Mouse (Mus musculus) kidney, postnatal 4 days (tissue): ENCODE measurements around the gene Rnf24.

ENCODE experiments used
- DNase-seq, 2 experiments: peaks; one replicate each; pipeline ENCODE4 v3.0.0; 2021; ENCODE audit warnings: mixed read lengths in 2 of 2

Rnf24 gene

GRCm38 (mm10) chr2:131352747-131353563 lies at the start of gene Rnf24:
Gene Rnf24 (minus strand): TSS chr2:131352892.
- peak; percentile 99 for DNase-seq

GRCm38 (mm10) chr2:131401794-131402495 lies 49.3 kb upstream of the Rnf24 start:
- DNase-seq, result peak; percentile 29 to 42

GRCm38 (mm10) chr2:131400846-131401245 lies 48.2 kb upstream of the Rnf24 start:
- no peak for DNase-seq

GRCm38 (mm10) chr2:131397323-131397848 lies 44.7 kb upstream of the Rnf24 start:
- no peak for DNase-seq

- no peak for DNase-seq
These were observed 33.8 kb upstream of the Rnf24 start for GRCm38 (mm10) chr2:131386350-131386962.

GRCm38 (mm10) chr2:131385176-131385575 lies 32.5 kb upstream of the Rnf24 start:
- DNase-seq, result no peak

GRCm38 (mm10) chr2:131379541-131379940 lies 26.8 kb upstream of the Rnf24 start:
- DNase-seq, result no peak

- DNase-seq, result no peak
These were observed 26.2 kb upstream of the Rnf24 start for GRCm38 (mm10) chr2:131378872-131379271.

GRCm38 (mm10) chr2:131377055-131377454 lies 24.4 kb upstream of the Rnf24 start:
- DNase-seq, result no peak

- DNase-seq, result no peak
These were observed 21.0 kb upstream of the Rnf24 start for GRCm38 (mm10) chr2:131373656-131374055.

- DNase-seq, result no peak
These were observed 19.7 kb upstream of the Rnf24 start for GRCm38 (mm10) chr2:131372276-131372877.

GRCm38 (mm10) chr2:131371811-131372210 lies 19.1 kb upstream of the Rnf24 start:
- no peak for DNase-seq

- DNase-seq, result no peak
These were observed 18.1 kb upstream of the Rnf24 start for GRCm38 (mm10) chr2:131370828-131371227.

GRCm38 (mm10) chr2:131364689-131365088 lies 12.0 kb upstream of the Rnf24 start:
- DNase-seq, result no peak

GRCm38 (mm10) chr2:131358481-131358880 lies 5.8 kb upstream of the Rnf24 start:
- DNase-seq, result no peak

- DNase-seq, result no peak
These were observed 1.4 kb upstream of the Rnf24 start for GRCm38 (mm10) chr2:131354049-131354448.

GRCm38 (mm10) chr2:131353564-131353915 lies 848 bp upstream of the Rnf24 start:
- no peak for DNase-seq

GRCm38 (mm10) chr2:131351968-131352746 lies 535 bp downstream of the Rnf24 start:
- no peak for DNase-seq

- DNase-seq, result no peak
These were observed 1.2 kb downstream of the Rnf24 start for GRCm38 (mm10) chr2:131351471-131351870.

GRCm38 (mm10) chr2:131350301-131350700 lies 2.4 kb downstream of the Rnf24 start:
- DNase-seq, result no peak

GRCm38 (mm10) chr2:131345556-131345955 lies 7.1 kb downstream of the Rnf24 start:
- DNase-seq, result no peak

- DNase-seq, result no peak
These were observed 8.2 kb downstream of the Rnf24 start for GRCm38 (mm10) chr2:131344449-131344848.
